Comparison of ENCODE assay signal across 18 mouse cellular contexts in the genomic region with DNA sequence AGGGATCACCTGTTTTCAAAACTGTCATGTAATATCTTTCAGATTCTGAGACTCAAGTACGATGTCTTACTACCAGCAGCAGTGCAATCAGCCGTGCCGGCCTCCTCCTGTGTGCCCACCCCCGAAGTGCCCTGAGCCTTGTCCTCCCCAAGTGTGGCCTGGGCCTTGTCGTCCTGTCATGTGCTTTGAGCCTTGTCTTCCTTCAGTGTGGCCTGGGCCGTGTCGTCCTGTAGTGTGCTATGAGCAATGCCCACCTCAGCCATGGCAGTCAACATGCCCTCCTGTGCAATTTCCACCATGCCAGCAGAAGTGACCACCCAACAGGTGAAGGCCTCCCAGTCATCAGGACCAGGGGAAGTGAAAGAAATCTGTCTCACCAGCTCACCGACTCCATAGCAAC. TPM values are rescaled to one million over a fixed set of nuclear protein-coding genes. Genes with fewer than 3 reads are reported as not detected.
DNase-seq lines count a peak whose midpoint lies in the region; ATAC-seq and TF ChIP-seq lines count a peak whose summit lies in the region.
"Not testable (repeated sequence)": the region's sequence is repeated elsewhere in the genome, so short reads cannot be mapped to it uniquely, and the experiment has no call there.
"Had no signal": no experiment of that assay in that cellular context is flagged by ENCODE, and none has a peak within 500 bp of the region (broad histone marks: within the 10 kb centered on the region; RNA-seq: fewer than 3 reads in every experiment).

No protein-coding gene starts in this region.

- DNase-seq in intestine, embryonic 14.5 days (ENCODE audit: low spot score); liver, embryonic 11.5 days (ENCODE audit: low spot score); stomach, postnatal 0 days (ENCODE audit: low spot score): not testable (repeated sequence)

- peak; percentile 63; the same call in 1 of the 2 replicates for ATAC-seq in embryonic facial prominence, embryonic 13.5 days (ENCODE audit: insufficient number of reproducible peaks, insufficient read depth, low FRiP score, low TSS enrichment, low read depth)
- peak; percentile 55; the same call in 1 of the 2 replicates for ATAC-seq in forebrain, embryonic 15.5 days (replicated peaks)
- peak; percentile 28 to 34; a peak in 3 of 4 replicates for ATAC-seq in hematopoietic stem cell, adult 5-6 weeks (replicated peaks in 1 of 2; ENCODE audit: insufficient read depth in 1 of 2, low FRiP score in 2 of 2, low TSS enrichment in 1 of 2, low read depth in 1 of 2, poor library complexity in 2 of 2, severe bottlenecking in 2 of 2)
- ATAC-seq in intestine, embryonic 14.5 days (replicated peaks; ENCODE audit: low FRiP score, low TSS enrichment, low read depth) = 0 out of 2 replicates have a peak, but pooled peaks have one; percentile 10
- ATAC-seq in liver, embryonic 11.5 days (replicated peaks; ENCODE audit: low FRiP score) = peak; percentile 58
- peak; percentile 29 for ATAC-seq in megakaryocyte progenitor cell, adult 5-6 weeks (replicated peaks; ENCODE audit: poor library complexity)
- peak; percentile 67 for ATAC-seq in monocyte, adult 5-6 weeks (replicated peaks; ENCODE audit: insufficient number of reproducible peaks, low FRiP score, low TSS enrichment, poor library complexity, severe bottlenecking)
- ATAC-seq in stomach, postnatal 0 days (ENCODE audit: low FRiP score, low TSS enrichment) = peak; percentile 52

- TF ChIP-seq EP300 in stomach, postnatal 0 days (optimal IDR thresholded peaks at IDR 0.05) = not testable (repeated sequence)

- not testable (repeated sequence) for H3K4me3 ChIP-seq in embryonic facial prominence, embryonic 13.5 days; forebrain, embryonic 15.5 days; intestine, embryonic 14.5 days (ENCODE audit: low read depth, low read length); liver, embryonic 11.5 days (ENCODE audit: low read depth, low read length); stomach, postnatal 0 days (ENCODE audit: low read depth, low read length)

- no CpG with 5 or more reads among the region's 8 CpGs for WGBS in embryonic facial prominence, embryonic 13.5 days
- no CpG with 5 or more reads among the region's 8 CpGs for WGBS in forebrain, embryonic 15.5 days
- no CpG with 5 or more reads among the region's 8 CpGs for WGBS in intestine, embryonic 14.5 days
- no CpG with 5 or more reads among the region's 8 CpGs for WGBS in liver, embryonic 11.5 days
- WGBS in stomach, postnatal 0 days = no CpG with 5 or more reads among the region's 8 CpGs

- H3K4me1 ChIP-seq in embryonic facial prominence, embryonic 13.5 days; forebrain, embryonic 15.5 days; intestine, embryonic 14.5 days (replicated peaks; ENCODE audit: control insufficient read depth, insufficient read depth, low read length); liver, embryonic 11.5 days (replicated peaks; ENCODE audit: control insufficient read depth, insufficient read depth, low read length); stomach, postnatal 0 days (replicated peaks; ENCODE audit: control insufficient read depth, insufficient read depth): not testable (repeated sequence)

- not testable (repeated sequence) for TF ChIP-seq CTCF in stomach, postnatal 0 days (IDR thresholded peaks at IDR 0.05; ENCODE audit: low read depth)

- H3K9me3 ChIP-seq in embryonic facial prominence, embryonic 13.5 days; forebrain, embryonic 15.5 days; intestine, embryonic 14.5 days (ENCODE audit: control insufficient read depth, low read length); liver, embryonic 11.5 days (ENCODE audit: control insufficient read depth, low read length); stomach, postnatal 0 days (ENCODE audit: control insufficient read depth, low read length): not testable (repeated sequence)

- not testable (repeated sequence) for H3K27me3 ChIP-seq in embryonic facial prominence, embryonic 13.5 days; forebrain, embryonic 15.5 days; intestine, embryonic 14.5 days (replicated peaks; ENCODE audit: control insufficient read depth, insufficient read depth, low read length); liver, embryonic 11.5 days (replicated peaks; ENCODE audit: control insufficient read depth, insufficient read depth, low read length); stomach, postnatal 0 days (ENCODE audit: control insufficient read depth, insufficient read depth, low read length)

- H3K27ac ChIP-seq in embryonic facial prominence, embryonic 13.5 days; forebrain, embryonic 15.5 days (replicated peaks); intestine, embryonic 14.5 days (ENCODE audit: low read depth); liver, embryonic 11.5 days (ENCODE audit: low read depth, low read length); stomach, postnatal 0 days (replicated peaks): not testable (repeated sequence)

- H3K4me2 ChIP-seq in embryonic facial prominence, embryonic 13.5 days; forebrain, embryonic 15.5 days (replicated peaks); intestine, embryonic 14.5 days (ENCODE audit: low read length); liver, embryonic 11.5 days; stomach, postnatal 0 days (replicated peaks; ENCODE audit: low read depth): not testable (repeated sequence)

- H3K36me3 ChIP-seq in embryonic facial prominence, embryonic 13.5 days; forebrain, embryonic 15.5 days; intestine, embryonic 14.5 days (ENCODE audit: control insufficient read depth, insufficient read depth, low read length); liver, embryonic 11.5 days (ENCODE audit: control insufficient read depth, insufficient read depth, low read length); stomach, postnatal 0 days (ENCODE audit: control insufficient read depth, insufficient read depth, low read length): not testable (repeated sequence)

- H3K9ac ChIP-seq in embryonic facial prominence, embryonic 13.5 days; forebrain, embryonic 15.5 days (replicated peaks); intestine, embryonic 14.5 days (ENCODE audit: low read length); liver, embryonic 11.5 days (ENCODE audit: low read depth, low read length); stomach, postnatal 0 days (ENCODE audit: low read length): not testable (repeated sequence)

RNA-seq across cellular contexts. Expression of a gene that starts 3.3 kb away (rescaled TPM):
- polyA plus RNA-seq in embryonic facial prominence, embryonic 13.5 days (2015; fragmentation: Nextera tagmentation; extraction: Ambion mirVana) = 21.6 TPM in 1 of 2 replicates, not detected in the other
- not detected in 2 replicates for polyA plus RNA-seq in forebrain, embryonic 15.5 days (2015; fragmentation: Nextera tagmentation; extraction: Ambion mirVana)
- total RNA-seq in hematopoietic stem cell, adult 5-6 weeks (2017) = 0.44 TPM in 1 of 2 replicates, not detected in the other
- 30.5 and 45.1 TPM in 2 replicates for polyA plus RNA-seq in intestine, embryonic 14.5 days (2014; fragmentation: Nextera tagmentation; extraction: Ambion mirVana)
- polyA plus RNA-seq in liver, embryonic 11.5 days (2014; fragmentation: Nextera tagmentation; extraction: Ambion mirVana) = 1.1 TPM in 1 of 2 replicates, not detected in the other
- total RNA-seq in megakaryocyte progenitor cell, adult 5-6 weeks (2015) = not detected in 2 replicates
- total RNA-seq in megakaryocyte progenitor cell, adult 5-6 weeks (2017) = not detected in 2 replicates
- not detected in 3 replicates for total RNA-seq in monocyte, adult 5-6 weeks (2017)
- 13,620 and 14,516 TPM in 2 replicates for polyA plus RNA-seq in stomach, postnatal 0 days (2015; fragmentation: Nextera tagmentation; extraction: Ambion mirVana)
- total RNA-seq: adrenal gland, postnatal 14 days; gastrocnemius, adult 18-20 months; layer of hippocampus, postnatal 25 days; left cerebral cortex, postnatal 14 days; liver, adult 2 months had no signal
- polyA plus RNA-seq: activated CD4-positive, CD25-positive, alpha-beta regulatory T cell, adult 4 months; embryonic facial prominence, embryonic 10.5 days; forebrain, embryonic 16.5 days; midbrain, embryonic 10.5 days had no signal

RNA-seq across cellular contexts. Expression of a gene that starts 3.4 kb away (rescaled TPM):
- 0.26 TPM in 1 of 2 replicates, not detected in the other for polyA plus RNA-seq in embryonic facial prominence, embryonic 13.5 days (2015; fragmentation: Nextera tagmentation; extraction: Ambion mirVana)
- not detected in 2 replicates for polyA plus RNA-seq in forebrain, embryonic 15.5 days (2015; fragmentation: Nextera tagmentation; extraction: Ambion mirVana)
- not detected in 2 replicates for total RNA-seq in hematopoietic stem cell, adult 5-6 weeks (2017)
- polyA plus RNA-seq in intestine, embryonic 14.5 days (2014; fragmentation: Nextera tagmentation; extraction: Ambion mirVana) = 0.66 and 0.74 TPM in 2 replicates
- not detected in 2 replicates for polyA plus RNA-seq in liver, embryonic 11.5 days (2014; fragmentation: Nextera tagmentation; extraction: Ambion mirVana)
- not detected in 2 replicates for total RNA-seq in megakaryocyte progenitor cell, adult 5-6 weeks (2015)
- total RNA-seq in megakaryocyte progenitor cell, adult 5-6 weeks (2017) = not detected in 2 replicates
- total RNA-seq in monocyte, adult 5-6 weeks (2017) = not detected in 3 replicates
- polyA plus RNA-seq in stomach, postnatal 0 days (2015; fragmentation: Nextera tagmentation; extraction: Ambion mirVana) = 181 and 190 TPM in 2 replicates
- total RNA-seq: adrenal gland, postnatal 14 days; gastrocnemius, adult 18-20 months; layer of hippocampus, postnatal 25 days; left cerebral cortex, postnatal 14 days; liver, adult 2 months had no signal
- polyA plus RNA-seq: activated CD4-positive, CD25-positive, alpha-beta regulatory T cell, adult 4 months; embryonic facial prominence, embryonic 10.5 days; forebrain, embryonic 16.5 days; liver, adult 2 months; midbrain, embryonic 10.5 days; testis, adult 2 months had no signal

Comparison
In these comparisons a context has a peak if more than half of its experiments do, and no peak if none do; other contexts are left out.
1. ATAC-seq: peak in every context shown above with its lines; median percentile 67 in monocyte, adult 5-6 weeks; 63 in embryonic facial prominence, embryonic 13.5 days; 58 in liver, embryonic 11.5 days; 55 in forebrain, embryonic 15.5 days; 52 in stomach, postnatal 0 days; 31 in hematopoietic stem cell, adult 5-6 weeks; 29 in megakaryocyte progenitor cell, adult 5-6 weeks; 10 in intestine, embryonic 14.5 days.
2. RNA of a gene that starts 3.3 kb away (polyA plus RNA-seq): 13,620 to 14,516 TPM in stomach, postnatal 0 days; 30.5 to 45.1 TPM in intestine, embryonic 14.5 days, 1.1 TPM in liver, embryonic 11.5 days, 21.6 TPM in embryonic facial prominence, embryonic 13.5 days and not detected in forebrain, embryonic 15.5 days; every median in the first group is over 100 times any median in the second.
3. RNA of a gene that starts 3.4 kb away (polyA plus RNA-seq): 181 to 190 TPM in stomach, postnatal 0 days; 0.66 to 0.74 TPM in intestine, embryonic 14.5 days, not detected in liver, embryonic 11.5 days, 0.26 TPM in embryonic facial prominence, embryonic 13.5 days and not detected in forebrain, embryonic 15.5 days; every median in the first group is over 100 times any median in the second.